Mouse (Mus musculus): ENCODE data around the gene Rpl31. TPM values are rescaled to one million over a fixed set of nuclear protein-coding genes. Genes with fewer than 3 reads are reported as not detected.
A peak's percentile ranks its signal among the peaks of the same experiment; 100 is the strongest.

Rpl31 gene
- polyA plus RNA-seq, 1 experiment from 2014 or later = 803 TPM

GRCm38 (mm10) chr1:39349001-39349400, 18.6 kb upstream of the Rpl31 start:
- DNase-seq (ENCODE audit: low spot score) = no peak
- 61% methylated on average over 1 of the region's 1 CpGs for WGBS
- Histone ChIP-seq H3K4me2 (ENCODE audit: low read depth, low read length) (no peak overlapping the region), H3K9me3 (ENCODE audit: control insufficient read depth, low read length) (0 out of 2 replicates have a peak, but pooled peaks cover 3% of the 10 kb centered on the region), H3K27ac (replicated peaks; ENCODE audit: low read depth, low read length) (no peak overlapping the region), H3K36me3 (ENCODE audit: control insufficient read depth, insufficient read depth, low read length) (no peaks in the 10 kb centered on the region), H3K4me3 (ENCODE audit: low read depth, low read length) (no peak overlapping the region), H3K27me3 (replicated peaks; ENCODE audit: control insufficient read depth, insufficient read depth, low read length) (no peaks in the 10 kb centered on the region), H3K9ac (ENCODE audit: low read depth, low read length) (no peak overlapping the region), H3K4me1 (ENCODE audit: control insufficient read depth, insufficient read depth, low read length) (no peaks in the 10 kb centered on the region)
- ATAC-seq (ENCODE audit: low read depth) = no peak

GRCm38 (mm10) chr1:39349427-39349826, 18.2 kb upstream of the Rpl31 start:
- Histone ChIP-seq H3K4me2 (ENCODE audit: low read depth, low read length) (no peak overlapping the region), H3K9me3 (ENCODE audit: control insufficient read depth, low read length) (0 out of 2 replicates have a peak, but pooled peaks cover 3% of the 10 kb centered on the region), H3K9ac (ENCODE audit: low read depth, low read length) (no peak overlapping the region), H3K27me3 (replicated peaks; ENCODE audit: control insufficient read depth, insufficient read depth, low read length) (no peaks in the 10 kb centered on the region), H3K36me3 (ENCODE audit: control insufficient read depth, insufficient read depth, low read length) (no peaks in the 10 kb centered on the region), H3K4me3 (ENCODE audit: low read depth, low read length) (no peak overlapping the region), H3K27ac (replicated peaks; ENCODE audit: low read depth, low read length) (no peak overlapping the region), H3K4me1 (ENCODE audit: control insufficient read depth, insufficient read depth, low read length) (no peaks in the 10 kb centered on the region)
- DNase-seq (ENCODE audit: low spot score) (no peak), ATAC-seq (ENCODE audit: low read depth) (no peak)
- WGBS = 82% methylated on average over 7 of the region's 7 CpGs

- no peak for DNase-seq (ENCODE audit: low spot score)
- Histone ChIP-seq H3K9me3 (ENCODE audit: control insufficient read depth, low read length) (no peaks in the 10 kb centered on the region), H3K36me3 (ENCODE audit: control insufficient read depth, insufficient read depth, low read length) (no peaks in the 10 kb centered on the region), H3K27me3 (replicated peaks; ENCODE audit: control insufficient read depth, insufficient read depth, low read length) (peaks cover 6% of the 10 kb centered on the region; the same call in 1 of the 2 replicates), H3K9ac (ENCODE audit: low read depth, low read length) (no peak overlapping the region), H3K27ac (replicated peaks; ENCODE audit: low read depth, low read length) (no peak overlapping the region), H3K4me2 (ENCODE audit: low read depth, low read length) (peak overlapping the region; percentile 40), H3K4me1 (ENCODE audit: control insufficient read depth, insufficient read depth, low read length) (peaks cover 10% of the 10 kb centered on the region), H3K4me3 (ENCODE audit: low read depth, low read length) (peak overlapping the region; percentile 13)
- ATAC-seq (ENCODE audit: low read depth) = no peak; the same call in 1 of the 2 replicates
- WGBS = 34% methylated on average over 24 of the region's 24 CpGs
Observed at GRCm38 (mm10) chr1:39361754-39362514, 5.7 kb upstream of the Rpl31 start.

- Histone ChIP-seq H3K4me2 (ENCODE audit: low read depth, low read length) (no peak overlapping the region), H3K4me3 (ENCODE audit: low read depth, low read length) (no peak overlapping the region), H3K9ac (ENCODE audit: low read depth, low read length) (no peak overlapping the region), H3K4me1 (ENCODE audit: control insufficient read depth, insufficient read depth, low read length) (peaks cover 13% of the 10 kb centered on the region), H3K27me3 (replicated peaks; ENCODE audit: control insufficient read depth, insufficient read depth, low read length) (peaks cover 6% of the 10 kb centered on the region; the same call in 1 of the 2 replicates), H3K36me3 (ENCODE audit: control insufficient read depth, insufficient read depth, low read length) (no peaks in the 10 kb centered on the region), H3K27ac (replicated peaks; ENCODE audit: low read depth, low read length) (no peak overlapping the region), H3K9me3 (ENCODE audit: control insufficient read depth, low read length) (no peaks in the 10 kb centered on the region)
- no peak for DNase-seq (ENCODE audit: low spot score)
- 44% methylated on average over 7 of the region's 7 CpGs for WGBS
- ATAC-seq (ENCODE audit: low read depth) = no peak
Observed at GRCm38 (mm10) chr1:39362515-39362893, 5.1 kb upstream of the Rpl31 start.

- peak; percentile 51 for DNase-seq (ENCODE audit: low spot score)
- Histone ChIP-seq H3K9ac (ENCODE audit: low read depth, low read length) (no peak overlapping the region), H3K4me1 (ENCODE audit: control insufficient read depth, insufficient read depth, low read length) (peaks cover 20% of the 10 kb centered on the region), H3K27ac (replicated peaks; ENCODE audit: low read depth, low read length) (no peak overlapping the region), H3K4me2 (ENCODE audit: low read depth, low read length) (no peak overlapping the region), H3K4me3 (ENCODE audit: low read depth, low read length) (no peak overlapping the region), H3K9me3 (ENCODE audit: control insufficient read depth, low read length) (no peaks in the 10 kb centered on the region), H3K27me3 (replicated peaks; ENCODE audit: control insufficient read depth, insufficient read depth, low read length) (peaks cover 6% of the 10 kb centered on the region; the same call in 1 of the 2 replicates), H3K36me3 (ENCODE audit: control insufficient read depth, insufficient read depth, low read length) (peaks cover 14% of the 10 kb centered on the region)
- WGBS = 44% methylated on average over 1 of the region's 1 CpGs
- ATAC-seq (ENCODE audit: low read depth) = no peak
Observed at GRCm38 (mm10) chr1:39365562-39365961, 2.1 kb upstream of the Rpl31 start.

GRCm38 (mm10) chr1:39367045-39367444, 597 bp upstream of the Rpl31 start:
- peak overlapping the region; percentile 98 for H3K9ac ChIP-seq (ENCODE audit: low read depth, low read length)
- peaks cover 17% of the 10 kb centered on the region for H3K4me1 ChIP-seq (ENCODE audit: control insufficient read depth, insufficient read depth, low read length)
- peak overlapping the region; percentile 60 for H3K4me2 ChIP-seq (ENCODE audit: low read depth, low read length)
- H3K9me3 ChIP-seq (ENCODE audit: control insufficient read depth, low read length) = no peaks in the 10 kb centered on the region
- 25% methylated on average over 6 of the region's 6 CpGs for WGBS
- DNase-seq (ENCODE audit: low spot score) (no peak), ATAC-seq (ENCODE audit: low read depth) (no peak)
- H3K36me3 ChIP-seq (ENCODE audit: control insufficient read depth, insufficient read depth, low read length) = peaks cover 29% of the 10 kb centered on the region
- H3K27ac ChIP-seq (replicated peaks; ENCODE audit: low read depth, low read length) = peak overlapping the region; percentile 50
- H3K4me3 ChIP-seq (ENCODE audit: low read depth, low read length) = peak overlapping the region; percentile 89
- no peaks in the 10 kb centered on the region for H3K27me3 ChIP-seq (replicated peaks; ENCODE audit: control insufficient read depth, insufficient read depth, low read length)

- H3K27ac ChIP-seq (replicated peaks; ENCODE audit: low read depth, low read length) = peak overlapping the region; percentile 85
- H3K9me3 ChIP-seq (ENCODE audit: control insufficient read depth, low read length) = no peaks in the 10 kb centered on the region
- peaks cover 42% of the 10 kb centered on the region for H3K36me3 ChIP-seq (ENCODE audit: control insufficient read depth, insufficient read depth, low read length)
- H3K9ac ChIP-seq (ENCODE audit: low read depth, low read length) = peak overlapping the region; percentile 98
- peak overlapping the region; percentile 82 for H3K4me2 ChIP-seq (ENCODE audit: low read depth, low read length)
- H3K4me3 ChIP-seq (ENCODE audit: low read depth, low read length) = peak overlapping the region; percentile 89
- WGBS = under 1% methylated on average over 34 of the region's 34 CpGs
- H3K4me1 ChIP-seq (ENCODE audit: control insufficient read depth, insufficient read depth, low read length) = peaks cover 15% of the 10 kb centered on the region
- DNase-seq (ENCODE audit: low spot score) (no peak), ATAC-seq (ENCODE audit: low read depth) (peak; percentile 14)
- H3K27me3 ChIP-seq (replicated peaks; ENCODE audit: control insufficient read depth, insufficient read depth, low read length) = no peaks in the 10 kb centered on the region
Observed at GRCm38 (mm10) chr1:39368267-39368841, 712 bp downstream of the Rpl31 start.

- peaks cover 15% of the 10 kb centered on the region for H3K4me1 ChIP-seq (ENCODE audit: control insufficient read depth, insufficient read depth, low read length)
- H3K27ac ChIP-seq (replicated peaks; ENCODE audit: low read depth, low read length) = no peak overlapping the region
- H3K9ac ChIP-seq (ENCODE audit: low read depth, low read length) = peak overlapping the region; percentile 45
- WGBS = 84% methylated on average over 6 of the region's 6 CpGs
- no peak overlapping the region for H3K4me3 ChIP-seq (ENCODE audit: low read depth, low read length)
- DNase-seq (ENCODE audit: low spot score) = no peak
- ATAC-seq (ENCODE audit: low read depth) = no peak
- peaks cover 58% of the 10 kb centered on the region for H3K36me3 ChIP-seq (ENCODE audit: control insufficient read depth, insufficient read depth, low read length)
- H3K4me2 ChIP-seq (ENCODE audit: low read depth, low read length) = no peak overlapping the region
- H3K9me3 ChIP-seq (ENCODE audit: control insufficient read depth, low read length) = no peaks in the 10 kb centered on the region
- no peaks in the 10 kb centered on the region for H3K27me3 ChIP-seq (replicated peaks; ENCODE audit: control insufficient read depth, insufficient read depth, low read length)
Observed at GRCm38 (mm10) chr1:39370431-39370830, 2.8 kb downstream of the Rpl31 start.
